Mouse (Mus musculus): ENCODE measurements at regions not wholly inside any gene's neighbourhood (a gene's known extent, or its start where the extent isn't known, plus 50 kb on each side); places are given as distances from the start of the nearest gene placed in this dataset.

GRCm38 (mm10) chr16:21323446-21324034, 99.4 kb upstream of the Vps8 start:
- TF ChIP-seq POLR2A (IDR thresholded peaks at IDR 0.05; ENCODE audit: low read depth, low read length) (no peak), CTCF (conservative IDR thresholded peaks at IDR 0.05; ENCODE audit: insufficient read depth, insufficient read length, low read depth, low read length) (no peak)
